Mouse (Mus musculus) ES-E14 (cell line): Measurements from ENCODE around the gene Psen1. TPM values are rescaled to one million over a fixed set of nuclear protein-coding genes. Genes with fewer than 3 reads are reported as not detected.

Experiments
- DNase-seq: peaks from one replicate; pipeline ENCODE4 v3.0.0-alpha.2; 2013; ENCODE audit warnings: low read depth, low spot score
- H3K27ac ChIP-seq: 2 replicates; pipeline ENCODE4 v1.5.1; 2012; ENCODE audit warnings: low read depth, mild to moderate bottlenecking, low read length, moderate library complexity, mixed read lengths; ENCODE audit not compliant: poor library complexity, insufficient read depth, severe bottlenecking
- H3K36me3 ChIP-seq: 2 replicates; pipeline ENCODE4 v1.6.1; 2012; ENCODE audit warnings: mild to moderate bottlenecking, low read length, moderate library complexity, mixed read lengths; ENCODE audit not compliant: control insufficient read depth, poor library complexity, insufficient read depth, severe bottlenecking
- H3K4me1 ChIP-seq, 2 experiments: fragments of 150-350 bp in 1 of 2; sonication (generic) in 1 of 2; 2 replicates each; pipeline ENCODE4 v1.6.1; 2012; ENCODE audit warnings: low read length in 2 of 2, mild to moderate bottlenecking in 1 of 2, mixed read lengths in 1 of 2; ENCODE audit not compliant: control insufficient read depth in 2 of 2, insufficient read depth in 2 of 2, poor library complexity in 1 of 2
- H3K4me3 ChIP-seq, 2 experiments: fragments of 150-350 bp in 1 of 2; sonication (generic) in 1 of 2; 2 replicates each; pipeline ENCODE4 v1.5.1; 2012; ENCODE audit warnings: low read length in 2 of 2, low read depth in 1 of 2, mild to moderate bottlenecking in 1 of 2, mixed read lengths in 1 of 2; ENCODE audit not compliant: insufficient read depth in 1 of 2, poor library complexity in 1 of 2, severe bottlenecking in 1 of 2
- H3K9ac ChIP-seq: 2 replicates; pipeline ENCODE4 v1.6.1; 2012; ENCODE audit warnings: low read depth, mild to moderate bottlenecking, low read length, mixed read lengths; ENCODE audit not compliant: poor library complexity, insufficient read depth, severe bottlenecking
- H3K9me3 ChIP-seq: fragments of 150-350 bp; sonication (generic); 2 replicates; pipeline ENCODE4 v1.6.1; 2012; ENCODE audit warnings: low read depth, mild to moderate bottlenecking, low read length; ENCODE audit not compliant: control insufficient read depth, insufficient read depth
- CHD2 ChIP-seq: IDR thresholded peaks from 2 replicates; pipeline ENCODE4 v1.6.1; 2014; ENCODE audit warnings: mild to moderate bottlenecking, low read depth, low read length, inconsistent platforms
- HCFC1 ChIP-seq: IDR thresholded peaks from 2 replicates; pipeline ENCODE4 v1.6.1; 2012; ENCODE audit warnings: low read length, inconsistent platforms, borderline replicate concordance; ENCODE audit not compliant: insufficient read depth
- MAFK ChIP-seq: IDR thresholded peaks from 2 replicates; pipeline ENCODE4 v1.6.1; 2014; ENCODE audit warnings: mild to moderate bottlenecking, low read depth, low read length, inconsistent platforms; ENCODE audit not compliant: insufficient read depth
- ZC3H11A ChIP-seq: IDR thresholded peaks from 2 replicates; pipeline ENCODE4 v1.6.1; 2012; ENCODE audit warnings: low read depth, mild to moderate bottlenecking, inconsistent platforms, low read length, borderline replicate concordance
- ZNF384 ChIP-seq: IDR thresholded peaks from 2 replicates; pipeline ENCODE4 v1.6.1; 2012; ENCODE audit warnings: low read depth, low read length, inconsistent platforms
- in situ Hi-C, 2 experiments: fragments of 600-800 bp; cut with MboI; formaldehyde crosslinking; loops; one replicate each; pipeline ENCODE4 v1.15.1; 2025; ENCODE audit warnings: low sequenced_read_pairs in 2 of 2, inconsistent platforms in 1 of 2; ENCODE audit not compliant: unreplicated experiment in 2 of 2
- total RNA-seq: library from RNA; depleted of rRNA; stranded (reverse); fragments of 300-350 nt; gene quantifications from 2 replicates; pipeline ENCODE4 v1.2.3, GENCODE M21; 2012

The Psen1 gene
- total RNA-seq, 1 experiment: 74.2 TPM

GRCm38 (mm10) chr12:83734047-83734446 is 46.1 kb downstream of the Psen1 start:
- in situ Hi-C loops: no loop called here
- H3K36me3 ChIP-seq: peaks cover 29% of the 10 kb centered on the region

GRCm38 (mm10) chr12:83736236-83736635 is 48.3 kb downstream of the Psen1 start:
- Histone ChIP-seq H3K27ac (no peak overlapping the region), H3K4me3 (no peak overlapping the region), H3K9me3 (no peaks in the 10 kb centered on the region), H3K4me1 (peaks cover 0 to 2% of the 10 kb centered on the region in 2 experiments; a peak in 1 of 4 replicates), H3K36me3 (peaks cover 14% of the 10 kb centered on the region), H3K9ac (no peak overlapping the region)
- in situ Hi-C loops: no loop called here
- DNase-seq: no peak
- TF ChIP-seq CHD2 (no peak), ZNF384 (no peak), ZC3H11A (no peak), MAFK (no peak), HCFC1 (no peak)

More at GRCm38 (mm10) chr12:83734047-83734446, 46.1 kb downstream of the Psen1 start:
- peaks cover 0 to 2% of the 10 kb centered on the region in 2 experiments; a peak in 1 of 4 replicates for H3K4me1 ChIP-seq
- H3K4me3 ChIP-seq: no peak overlapping the region
- no peak overlapping the region for H3K27ac ChIP-seq
- no peak overlapping the region for H3K9ac ChIP-seq
- TF ChIP-seq CHD2 (no peak), HCFC1 (no peak), ZC3H11A (no peak), ZNF384 (no peak), MAFK (no peak)
- no peaks in the 10 kb centered on the region for H3K9me3 ChIP-seq
- no peak for DNase-seq

GRCm38 (mm10) chr12:83738651-83739050 is 50.7 kb downstream of the Psen1 start:
- H3K4me1 ChIP-seq: peaks cover 0 to 2% of the 10 kb centered on the region in 2 experiments; a peak in 1 of 4 replicates
- in situ Hi-C loops: no loop called here
- no peak for DNase-seq
- H3K4me3 ChIP-seq: no peak overlapping the region
- H3K36me3 ChIP-seq: peaks cover 6% of the 10 kb centered on the region
- no peak overlapping the region for H3K27ac ChIP-seq
- no peak for TF ChIP-seq CHD2
- TF ChIP-seq ZNF384: no peak
- no peak for TF ChIP-seq ZC3H11A
- no peak for TF ChIP-seq HCFC1
- no peak for TF ChIP-seq MAFK
- H3K9ac ChIP-seq: no peak overlapping the region
- H3K9me3 ChIP-seq: no peaks in the 10 kb centered on the region

GRCm38 (mm10) chr12:83741722-83742121 is 53.8 kb downstream of the Psen1 start:
- Histone ChIP-seq H3K9ac (no peak overlapping the region), H3K4me1 (no peaks in the 10 kb centered on the region; a peak in 1 of 4 replicates), H3K9me3 (no peaks in the 10 kb centered on the region), H3K27ac (no peak overlapping the region), H3K36me3 (no peaks in the 10 kb centered on the region), H3K4me3 (no peak overlapping the region)
- in situ Hi-C loops: no loop called here
- no peak for TF ChIP-seq CHD2
- TF ChIP-seq ZC3H11A: no peak
- no peak for TF ChIP-seq MAFK
- no peak for TF ChIP-seq HCFC1
- no peak for TF ChIP-seq ZNF384
- DNase-seq: no peak
